In the genomic region with DNA sequence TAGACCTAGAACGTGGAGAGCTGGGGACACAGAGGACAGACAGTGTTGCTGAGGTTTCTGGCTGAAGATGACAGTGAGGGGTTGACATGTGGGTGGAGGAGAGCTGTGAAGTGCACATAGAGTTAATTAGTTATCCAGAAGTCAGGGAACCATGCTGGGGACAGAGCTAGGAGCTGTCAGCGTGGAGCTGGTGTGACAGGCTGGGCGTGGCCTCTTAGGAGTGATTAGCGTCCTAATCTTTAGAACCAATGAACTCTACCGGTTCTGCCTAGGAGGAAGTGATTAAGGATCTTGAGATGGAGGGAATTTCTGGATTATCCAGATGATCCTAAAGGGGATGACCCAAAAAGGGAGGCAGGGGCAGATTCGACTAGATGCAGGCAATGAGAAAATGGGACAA, we compare ENCODE assay signal across 13 mouse cellular contexts. TPM values are rescaled to one million over a fixed set of nuclear protein-coding genes. Genes with fewer than 3 reads are reported as not detected.
A peak's percentile ranks its signal among the peaks of the same experiment; 100 is the strongest.
DNase-seq lines count a peak whose midpoint lies in the region; ATAC-seq and TF ChIP-seq lines count a peak whose summit lies in the region.
"Had no signal": no experiment of that assay in that cellular context is flagged by ENCODE, and none has a peak within 500 bp of the region (broad histone marks: within the 10 kb centered on the region; RNA-seq: fewer than 3 reads in every experiment).

No protein-coding gene starts in this region.

- no peak overlapping the region for H3K9ac ChIP-seq in heart, adult 2 months (ENCODE audit: low read depth, low read length)
- H3K9ac ChIP-seq in kidney, postnatal 0 days (ENCODE audit: low read depth, low read length): no peak overlapping the region
- H3K9ac ChIP-seq in intestine, embryonic 15.5 days: no peak overlapping the region

- no peak overlapping the region for H3K4me3 ChIP-seq in heart, adult 2 months
- H3K4me3 ChIP-seq in kidney, postnatal 0 days (replicated peaks; ENCODE audit: low read depth, low read length): no peak overlapping the region
- H3K4me3 ChIP-seq in intestine, embryonic 15.5 days (replicated peaks): no peak overlapping the region
- H3K4me3 ChIP-seq: erythroblast, embryonic 14.5 days had no signal

- ATAC-seq in kidney, postnatal 0 days (replicated peaks; ENCODE audit: low FRiP score, low read depth): peak; percentile 33; the same call in 1 of the 2 replicates
- ATAC-seq in intestine, embryonic 15.5 days: peak; percentile 76
- 0 out of 2 replicates have a peak, but pooled peaks have one; percentile 15 for ATAC-seq in megakaryocyte progenitor cell, adult 5-6 weeks (replicated peaks; ENCODE audit: poor library complexity)
- no peak for ATAC-seq in monocyte, adult 5-6 weeks (replicated peaks; ENCODE audit: insufficient number of reproducible peaks, low FRiP score, low TSS enrichment, poor library complexity, severe bottlenecking)

- H3K9me3 ChIP-seq in kidney, postnatal 0 days (replicated peaks; ENCODE audit: low read length): no peaks in the 10 kb centered on the region
- no peaks in the 10 kb centered on the region for H3K9me3 ChIP-seq in intestine, embryonic 15.5 days

- H3K27me3 ChIP-seq in heart, adult 2 months (ENCODE audit: control insufficient read depth, insufficient read depth, low read length): no peaks in the 10 kb centered on the region
- no peaks in the 10 kb centered on the region for H3K27me3 ChIP-seq in kidney, postnatal 0 days (ENCODE audit: insufficient read depth, low read length)
- no peaks in the 10 kb centered on the region for H3K27me3 ChIP-seq in intestine, embryonic 15.5 days (replicated peaks)

- TF ChIP-seq EP300 in heart, adult 2 months (IDR thresholded peaks at IDR 0.05; ENCODE audit: insufficient read depth, low read depth, low read length): no peak

- no peak overlapping the region for H3K27ac ChIP-seq in heart, adult 2 months
- no peak overlapping the region for H3K27ac ChIP-seq in kidney, postnatal 0 days
- 0 out of 2 replicates have a peak overlapping the region, but pooled peaks have one; percentile 17 for H3K27ac ChIP-seq in intestine, embryonic 15.5 days

- H3K79me2 ChIP-seq in heart, adult 2 months (replicated peaks; ENCODE audit: control insufficient read depth, insufficient read depth, low read length): no peaks in the 10 kb centered on the region

- TF ChIP-seq CTCF in heart, adult 2 months (IDR thresholded peaks at IDR 0.05): no peak
- TF ChIP-seq CTCF in kidney, postnatal 0 days (IDR thresholded peaks at IDR 0.05; ENCODE audit: low read depth): no peak

- H3K4me2 ChIP-seq in kidney, postnatal 0 days (ENCODE audit: low read length): no peak overlapping the region
- no peak overlapping the region for H3K4me2 ChIP-seq in intestine, embryonic 15.5 days (replicated peaks)

- 34% methylated on average over 6 of the region's 6 CpGs for WGBS in heart, adult 2 months
- WGBS in kidney, postnatal 0 days: 57% methylated on average over 6 of the region's 6 CpGs
- WGBS in intestine, embryonic 15.5 days: 60% methylated on average over 6 of the region's 6 CpGs

- no peaks in the 10 kb centered on the region for H3K36me3 ChIP-seq in heart, adult 2 months (ENCODE audit: control insufficient read depth, insufficient read depth, low read length)
- no peaks in the 10 kb centered on the region; the same call in 1 of the 2 replicates for H3K36me3 ChIP-seq in kidney, postnatal 0 days (ENCODE audit: insufficient read depth, low read length)
- H3K36me3 ChIP-seq in intestine, embryonic 15.5 days: no peaks in the 10 kb centered on the region

- no peak for TF ChIP-seq POLR2A in heart, adult 2 months (IDR thresholded peaks at IDR 0.05; ENCODE audit: insufficient read depth, low read depth, low read length)

- peak; percentile 85 for DNase-seq in heart, adult 11 months
- no peak for DNase-seq in heart, adult 2 months
- DNase-seq in kidney, postnatal 0 days (ENCODE audit: low spot score): no peak
- no peak for DNase-seq in kidney, postnatal 10 days
- DNase-seq in gastrocnemius, postnatal 10 days: no peak
- DNase-seq: adrenal gland, postnatal 25 days; embryo, embryonic 11 days; lung, postnatal 14 days; midbrain, embryonic 14.5 days had no signal

- intact Hi-C loops in heart, adult 2 months (cut with DNase I): no loop called here

- peaks cover 1% of the 10 kb centered on the region for H3K4me1 ChIP-seq in heart, adult 2 months (ENCODE audit: control insufficient read depth, insufficient read depth, low read length)
- H3K4me1 ChIP-seq in kidney, postnatal 0 days (replicated peaks; ENCODE audit: insufficient read depth, low read length): no peaks in the 10 kb centered on the region
- peaks cover 4% of the 10 kb centered on the region for H3K4me1 ChIP-seq in intestine, embryonic 15.5 days (replicated peaks)

RNA-seq across cellular contexts. Expression of a gene that starts 42.4 kb away (rescaled TPM):
- total RNA-seq in heart, adult 2 months (2021): 1 to 10 TPM; 1.9 to 3.0 TPM
- 1.5 and 1.9 TPM in 2 replicates for polyA plus RNA-seq in heart, adult 2 months (2012; rRNA removed)
- polyA plus RNA-seq in kidney, postnatal 0 days (2015; fragmentation: Nextera tagmentation; extraction: Ambion mirVana): 27.2 and 28.4 TPM in 2 replicates
- polyA plus RNA-seq in intestine, embryonic 15.5 days (2015; fragmentation: Nextera tagmentation; extraction: Ambion mirVana): 10.9 and 11.4 TPM in 2 replicates
- 69.7 and 87.3 TPM in 2 replicates for total RNA-seq in megakaryocyte progenitor cell, adult 5-6 weeks (2015)
- 30.3 and 37.4 TPM in 2 replicates for total RNA-seq in megakaryocyte progenitor cell, adult 5-6 weeks (2017)
- 110 to 158 TPM (median 149 TPM) in 3 replicates for total RNA-seq in monocyte, adult 5-6 weeks (2017)
- total RNA-seq in gastrocnemius, postnatal 10 days (2021): 1 to 10 TPM; 2.3 to 3.6 TPM

Comparison
In these comparisons a context has a peak if more than half of its experiments do, and no peak if none do; other contexts are left out.
1. RNA of a gene that starts 42.4 kb away (total RNA-seq): 110 to 158 TPM in monocyte, adult 5-6 weeks and 30.3 to 87.3 TPM in megakaryocyte progenitor cell, adult 5-6 weeks; 2.3 to 3.6 TPM in gastrocnemius, postnatal 10 days and 1.9 to 3.0 TPM in heart, adult 2 months; every median in the first group is over 4 times any median in the second.